ENCODE assay signal across 8 mouse cellular contexts in genomic region chr2:125660537-125661130, GRCm38 (mm10). TPM values are rescaled to one million over a fixed set of nuclear protein-coding genes. Genes with fewer than 3 reads are reported as not detected.
DNase-seq lines count a peak whose midpoint lies in the region; ATAC-seq and TF ChIP-seq lines count a peak whose summit lies in the region.

No protein-coding gene starts in this region.

- peak overlapping the region; percentile 51 for H3K9ac ChIP-seq in heart, embryonic 15.5 days
- H3K9ac ChIP-seq in forebrain, embryonic 14.5 days (ENCODE audit: low read length): 0 out of 2 replicates have a peak overlapping the region, but pooled peaks have one; percentile 30
- peak overlapping the region; percentile 48 for H3K9ac ChIP-seq in limb, embryonic 12.5 days (replicated peaks)
- H3K9ac ChIP-seq in stomach, postnatal 0 days (ENCODE audit: low read length): peak overlapping the region; percentile 31

- no peak overlapping the region for H3K27ac ChIP-seq in heart, embryonic 15.5 days
- H3K27ac ChIP-seq in forebrain, embryonic 14.5 days (ENCODE audit: low read depth, low read length): no peak overlapping the region
- H3K27ac ChIP-seq in limb, embryonic 12.5 days: peak overlapping the region; percentile 72
- no peak overlapping the region for H3K27ac ChIP-seq in stomach, postnatal 0 days (replicated peaks)

- 0 out of 2 replicates have a peak, but pooled peaks have one; percentile 47 for ATAC-seq in heart, embryonic 15.5 days (replicated peaks; ENCODE audit: insufficient number of reproducible peaks, insufficient read depth, low FRiP score, low read depth)
- ATAC-seq in forebrain, embryonic 14.5 days: peak; percentile 47; the same call in 1 of the 2 replicates
- ATAC-seq in limb, embryonic 12.5 days (ENCODE audit: insufficient number of reproducible peaks, insufficient read depth, low FRiP score, low TSS enrichment, low read depth): peak; percentile 74; the same call in 1 of the 2 replicates
- ATAC-seq in stomach, postnatal 0 days (ENCODE audit: low FRiP score, low TSS enrichment): peak; percentile 45; the same call in 1 of the 2 replicates

- no peaks in the 10 kb centered on the region for H3K27me3 ChIP-seq in heart, embryonic 15.5 days
- H3K27me3 ChIP-seq in forebrain, embryonic 14.5 days (replicated peaks; ENCODE audit: control insufficient read depth, insufficient read depth, low read length): no peaks in the 10 kb centered on the region
- H3K27me3 ChIP-seq in limb, embryonic 12.5 days: no peaks in the 10 kb centered on the region
- no peaks in the 10 kb centered on the region for H3K27me3 ChIP-seq in stomach, postnatal 0 days (ENCODE audit: control insufficient read depth, insufficient read depth, low read length)

- H3K9me3 ChIP-seq in heart, embryonic 15.5 days (replicated peaks): no peaks in the 10 kb centered on the region
- no peaks in the 10 kb centered on the region for H3K9me3 ChIP-seq in forebrain, embryonic 14.5 days (replicated peaks; ENCODE audit: control insufficient read depth, low read length)
- H3K9me3 ChIP-seq in limb, embryonic 12.5 days: no peaks in the 10 kb centered on the region
- no peaks in the 10 kb centered on the region for H3K9me3 ChIP-seq in stomach, postnatal 0 days (ENCODE audit: control insufficient read depth, low read length)

- TF ChIP-seq CTCF in stomach, postnatal 0 days (IDR thresholded peaks at IDR 0.05; ENCODE audit: low read depth): no peak

- peak overlapping the region; percentile 40 for H3K4me3 ChIP-seq in heart, embryonic 15.5 days
- peak overlapping the region; percentile 9; the same call in 1 of the 2 replicates for H3K4me3 ChIP-seq in forebrain, embryonic 14.5 days (ENCODE audit: low read depth, low read length)
- peak overlapping the region; percentile 38 for H3K4me3 ChIP-seq in limb, embryonic 12.5 days (replicated peaks)
- H3K4me3 ChIP-seq in stomach, postnatal 0 days (ENCODE audit: low read depth, low read length): peak overlapping the region; percentile 28

- WGBS in heart, embryonic 15.5 days: 26% methylated on average over 20 of the region's 20 CpGs
- 46% methylated on average over 20 of the region's 20 CpGs for WGBS in forebrain, embryonic 14.5 days
- 18% methylated on average over 20 of the region's 20 CpGs for WGBS in limb, embryonic 12.5 days
- WGBS in stomach, postnatal 0 days: 31% methylated on average over 20 of the region's 20 CpGs

- peaks cover 8% of the 10 kb centered on the region; the same call in 1 of the 2 replicates for H3K4me1 ChIP-seq in heart, embryonic 15.5 days (replicated peaks)
- no peaks in the 10 kb centered on the region for H3K4me1 ChIP-seq in forebrain, embryonic 14.5 days (ENCODE audit: control insufficient read depth, insufficient read depth, low read length)
- peaks cover 10% of the 10 kb centered on the region for H3K4me1 ChIP-seq in limb, embryonic 12.5 days (replicated peaks)
- H3K4me1 ChIP-seq in stomach, postnatal 0 days (replicated peaks; ENCODE audit: control insufficient read depth, insufficient read depth): no peaks in the 10 kb centered on the region

- TF ChIP-seq EP300 in stomach, postnatal 0 days (optimal IDR thresholded peaks at IDR 0.05): no peak

- H3K4me2 ChIP-seq in heart, embryonic 15.5 days: peak overlapping the region; percentile 68
- H3K4me2 ChIP-seq in forebrain, embryonic 14.5 days (ENCODE audit: low read length): peak overlapping the region; percentile 49
- peak overlapping the region; percentile 64 for H3K4me2 ChIP-seq in limb, embryonic 12.5 days
- H3K4me2 ChIP-seq in stomach, postnatal 0 days (replicated peaks; ENCODE audit: low read depth): peak overlapping the region; percentile 55

- no peaks in the 10 kb centered on the region for H3K36me3 ChIP-seq in heart, embryonic 15.5 days
- H3K36me3 ChIP-seq in forebrain, embryonic 14.5 days (ENCODE audit: control insufficient read depth, insufficient read depth, low read length): no peaks in the 10 kb centered on the region
- H3K36me3 ChIP-seq in limb, embryonic 12.5 days: no peaks in the 10 kb centered on the region
- no peaks in the 10 kb centered on the region for H3K36me3 ChIP-seq in stomach, postnatal 0 days (ENCODE audit: control insufficient read depth, insufficient read depth, low read length)

- no peak for DNase-seq in heart, adult 8-10 months (ENCODE audit: low spot score)
- peak; percentile 52 to 56 for DNase-seq in cerebellum, postnatal 10 days
- DNase-seq in forebrain, embryonic 14.5 days (ENCODE audit: low spot score): no peak
- DNase-seq in stomach, postnatal 0 days (ENCODE audit: low spot score): peak; percentile 30
- DNase-seq in layer of hippocampus, postnatal 36 days: no peak
- DNase-seq in urinary bladder, adult 18-20 months (ENCODE audit: low spot score in 2 of 2): no peak

RNA-seq across cellular contexts. Expression of gene Eid1, which starts 12.3 kb away (rescaled TPM):
- polyA plus RNA-seq in heart, embryonic 15.5 days (2015; fragmentation: Nextera tagmentation; extraction: Ambion mirVana): 119 and 128 TPM in 2 replicates
- total RNA-seq in heart, adult 8-10 months (2022): 10 to 100 TPM; 46.5 to 54.1 (median 48.9) TPM
- 405 and 426 TPM in 2 replicates for polyA plus RNA-seq in forebrain, embryonic 14.5 days (2014; fragmentation: Nextera tagmentation; extraction: Ambion mirVana)
- 276 and 293 TPM in 2 replicates for polyA plus RNA-seq in limb, embryonic 12.5 days (2016; fragmentation: Nextera tagmentation; extraction: Ambion mirVana)
- 97.9 and 98.3 TPM in 2 replicates for polyA plus RNA-seq in stomach, postnatal 0 days (2015; fragmentation: Nextera tagmentation; extraction: Ambion mirVana)
- 100 to 1,000 TPM; 264 to 282 TPM for total RNA-seq in layer of hippocampus, postnatal 36 days (2021)

RNA-seq across cellular contexts. Expression of gene Cep152, which starts 35.7 kb away (rescaled TPM):
- 3.1 and 4.3 TPM in 2 replicates for polyA plus RNA-seq in heart, embryonic 15.5 days (2015; fragmentation: Nextera tagmentation; extraction: Ambion mirVana)
- total RNA-seq in heart, adult 8-10 months (2022): 1 to 10 TPM; 1.3 to 1.6 (median 1.5) TPM
- polyA plus RNA-seq in forebrain, embryonic 14.5 days (2014; fragmentation: Nextera tagmentation; extraction: Ambion mirVana): 3.2 TPM in 2 replicates
- polyA plus RNA-seq in limb, embryonic 12.5 days (2016; fragmentation: Nextera tagmentation; extraction: Ambion mirVana): 9.3 and 9.7 TPM in 2 replicates
- 0.94 and 1.2 TPM in 2 replicates for polyA plus RNA-seq in stomach, postnatal 0 days (2015; fragmentation: Nextera tagmentation; extraction: Ambion mirVana)
- total RNA-seq in layer of hippocampus, postnatal 36 days (2021): 1 to 10 TPM; 3.5 to 4.1 TPM

Comparison
In these comparisons a context has a peak if more than half of its experiments do, and no peak if none do; other contexts are left out.
1. DNase-seq: peak in cerebellum, postnatal 10 days (2 of 2) and stomach, postnatal 0 days (single experiment); none in heart, adult 8-10 months (single experiment), forebrain, embryonic 14.5 days (single experiment), layer of hippocampus, postnatal 36 days (0 of 2) and urinary bladder, adult 18-20 months (0 of 2).
2. Peak in every context shown above with its lines, with median percentiles within 50 percentile points of each other: ATAC-seq, H3K4me2 ChIP-seq, H3K4me3 ChIP-seq and H3K9ac ChIP-seq.